In genomic region chr2:170288196-170288595, GRCm38 (mm10) we compare ENCODE assay signal across 8 mouse cellular contexts.
DNase-seq lines count a peak whose midpoint lies in the region; ATAC-seq and TF ChIP-seq lines count a peak whose summit lies in the region.

No protein-coding gene starts in this region.

- intact Hi-C loops in left cerebral cortex, adult 2 months (cut with DNase I): no loop called here

- WGBS in lung, embryonic 16.5 days: 22% methylated on average over 11 of the region's 11 CpGs
- WGBS in forebrain, embryonic 15.5 days: 8% methylated on average over 11 of the region's 11 CpGs
- WGBS in liver, embryonic 13.5 days (ENCODE audit: insufficient replicate concordance): 23% methylated on average over 11 of the region's 11 CpGs
- WGBS in cerebellum, adult 2 months: 18% methylated on average over 11 of the region's 11 CpGs

- H3K9me3 ChIP-seq in lung, embryonic 16.5 days (ENCODE audit: control insufficient read depth, low read length): no peaks in the 10 kb centered on the region
- no peaks in the 10 kb centered on the region for H3K9me3 ChIP-seq in forebrain, embryonic 15.5 days
- H3K9me3 ChIP-seq in liver, embryonic 13.5 days (replicated peaks): no peaks in the 10 kb centered on the region

- TF ChIP-seq CTCF in left cerebral cortex, adult 2 months (IDR thresholded peaks at IDR 0.05): no peak
- no peak for TF ChIP-seq CTCF in cerebellum, adult 2 months (IDR thresholded peaks at IDR 0.05; ENCODE audit: borderline replicate concordance, insufficient read depth, low read depth, low read length)

- H3K27ac ChIP-seq in lung, embryonic 16.5 days (ENCODE audit: low read length): peak overlapping the region; percentile 47
- no peak overlapping the region for H3K27ac ChIP-seq in forebrain, embryonic 15.5 days (replicated peaks)
- H3K27ac ChIP-seq in liver, embryonic 13.5 days: no peak overlapping the region
- no peak overlapping the region for H3K27ac ChIP-seq in left cerebral cortex, adult 2 months
- H3K27ac ChIP-seq in cerebellum, adult 2 months (ENCODE audit: insufficient read depth, low read length): no peak overlapping the region

- H3K36me3 ChIP-seq in lung, embryonic 16.5 days (ENCODE audit: control insufficient read depth, insufficient read depth, low read length): no peaks in the 10 kb centered on the region
- H3K36me3 ChIP-seq in forebrain, embryonic 15.5 days: no peaks in the 10 kb centered on the region
- H3K36me3 ChIP-seq in liver, embryonic 13.5 days: no peaks in the 10 kb centered on the region

- ATAC-seq in lung, embryonic 16.5 days (ENCODE audit: low read depth): no peak
- no peak for ATAC-seq in forebrain, embryonic 15.5 days (replicated peaks)
- ATAC-seq in liver, embryonic 13.5 days (ENCODE audit: low read depth): no peak
- no peak for ATAC-seq in activated CD4-positive, CD25-positive, alpha-beta regulatory T cell, adult 4 months

- no peak for DNase-seq in lung, postnatal 25 days (ENCODE audit: low spot score)
- no peak for DNase-seq in liver, embryonic 13.5 days
- DNase-seq in thymus, postnatal 14 days: peak; percentile 55
- no peak for DNase-seq in left cerebral cortex, adult 2 months (ENCODE audit: extremely low spot score in 1 of 2, low spot score in 2 of 2)
- DNase-seq in cerebellum, adult 2 months: no peak

- H3K27me3 ChIP-seq in lung, embryonic 16.5 days (ENCODE audit: control insufficient read depth, insufficient read depth, low read depth, low read length): no peaks in the 10 kb centered on the region
- peaks cover 6% of the 10 kb centered on the region; the same call in 1 of the 2 replicates for H3K27me3 ChIP-seq in forebrain, embryonic 15.5 days
- H3K27me3 ChIP-seq in liver, embryonic 13.5 days: peaks cover 24% of the 10 kb centered on the region
- no peaks in the 10 kb centered on the region for H3K27me3 ChIP-seq in cerebellum, adult 2 months (ENCODE audit: control insufficient read depth, insufficient read depth, low read length)

- H3K4me1 ChIP-seq in lung, embryonic 16.5 days (replicated peaks; ENCODE audit: control insufficient read depth, insufficient read depth, low read length): peaks cover 50% of the 10 kb centered on the region
- peaks cover 24% of the 10 kb centered on the region for H3K4me1 ChIP-seq in forebrain, embryonic 15.5 days
- H3K4me1 ChIP-seq in liver, embryonic 13.5 days (replicated peaks): peaks cover 9% of the 10 kb centered on the region; the same call in 1 of the 2 replicates
- no peaks in the 10 kb centered on the region for H3K4me1 ChIP-seq in cerebellum, adult 2 months (ENCODE audit: control insufficient read depth, insufficient read depth, low read length)

- peak overlapping the region; percentile 84 for H3K4me2 ChIP-seq in lung, embryonic 16.5 days (ENCODE audit: low read depth, low read length)
- peak overlapping the region; percentile 79 for H3K4me2 ChIP-seq in forebrain, embryonic 15.5 days (replicated peaks)
- H3K4me2 ChIP-seq in liver, embryonic 13.5 days: peak overlapping the region; percentile 6; the same call in 1 of the 2 replicates

- no peak for TF ChIP-seq POLR2A in cerebellum, adult 2 months (IDR thresholded peaks at IDR 0.05; ENCODE audit: borderline replicate concordance, insufficient read depth, low read length)

- H3K4me3 ChIP-seq in lung, embryonic 16.5 days (ENCODE audit: low read length): no peak overlapping the region
- no peak overlapping the region for H3K4me3 ChIP-seq in forebrain, embryonic 15.5 days
- no peak overlapping the region for H3K4me3 ChIP-seq in liver, embryonic 13.5 days (replicated peaks)
- H3K4me3 ChIP-seq in left cerebral cortex, adult 2 months: no peak overlapping the region
- H3K4me3 ChIP-seq in cerebellum, adult 2 months (replicated peaks; ENCODE audit: insufficient read depth, low read depth, low read length): no peak overlapping the region

- peak overlapping the region; percentile 33; the same call in 1 of the 2 replicates for H3K9ac ChIP-seq in lung, embryonic 16.5 days (ENCODE audit: low read length)
- H3K9ac ChIP-seq in forebrain, embryonic 15.5 days (replicated peaks): 0 out of 2 replicates have a peak overlapping the region, but pooled peaks have one; percentile 13
- H3K9ac ChIP-seq in liver, embryonic 13.5 days: no peak overlapping the region

Comparison
In these comparisons a context has a peak if more than half of its experiments do, and no peak if none do; other contexts are left out.
1. H3K4me2 ChIP-seq: peak in every context shown above with its lines; median percentile 84 in lung, embryonic 16.5 days; 79 in forebrain, embryonic 15.5 days; 6 in liver, embryonic 13.5 days.